Mouse (Mus musculus) cerebellum, adult 2 months (tissue): ENCODE measurements around the gene Bspry. TPM values are rescaled to one million over a fixed set of nuclear protein-coding genes. Genes with fewer than 3 reads are reported as not detected.

ENCODE experiments used
- DNase-seq, 2 experiments: peaks; one replicate each; pipeline ENCODE4 v3.0.0; 2021
- H3K27ac ChIP-seq: fragments of 200-500 bp; 2 replicates; pipeline ENCODE4 v1.5.1; 2012; ENCODE audit warnings: low read length, control low read depth, inconsistent platforms; ENCODE audit not compliant: insufficient read depth
- H3K27me3 ChIP-seq: fragments of 200-500 bp; 2 replicates; pipeline ENCODE4 v1.6.1; 2012; ENCODE audit warnings: inconsistent platforms, mild to moderate bottlenecking, low read length, moderate library complexity; ENCODE audit not compliant: control insufficient read depth, insufficient read depth
- H3K4me1 ChIP-seq: fragments of 200-500 bp; 2 replicates; pipeline ENCODE4 v1.6.1; 2011; ENCODE audit warnings: low read length; ENCODE audit not compliant: control insufficient read depth, insufficient read depth
- H3K4me3 ChIP-seq: fragments of 200-500 bp; replicated peaks from 2 replicates; pipeline ENCODE3; 2011; ENCODE audit warnings: mild to moderate bottlenecking, low read depth, low read length, control low read depth; ENCODE audit not compliant: insufficient read depth
- CTCF ChIP-seq: fragments of 200-500 bp; IDR thresholded peaks from 2 replicates; pipeline ENCODE4 v1.5.1; 2011; ENCODE audit warnings: low read depth, mild to moderate bottlenecking, control low read depth, low read length, moderate library complexity, borderline replicate concordance; ENCODE audit not compliant: insufficient read depth
- POLR2A ChIP-seq: fragments of 200-500 bp; IDR thresholded peaks from 2 replicates; pipeline ENCODE4 v1.6.1; 2011; ENCODE audit warnings: low read length, control low read depth, borderline replicate concordance; ENCODE audit not compliant: insufficient read depth
- WGBS: fragments of 180-500 bp; shearing (Covaris S2); methylation state at CpG from one replicate; pipeline ENCODE4 v1.1.7; 2018; 5-methylcytosine and 5-hydroxymethylcytosine counted together
- polyA plus RNA-seq: library from polyadenylated mRNA; depleted of rRNA; stranded (reverse); fragments of >200 nt; gene quantifications from 2 replicates; pipeline ENCODE4 v1.2.3, GENCODE M21; 2012; rRNA removed

The Bspry gene
- 1.2 and 1.3 TPM in 2 replicates for polyA plus RNA-seq

- peak; percentile 41 to 43 for DNase-seq
- TF ChIP-seq CTCF (no peak), POLR2A (no peak)
- 3% methylated on average over 71 of the region's 71 CpGs for WGBS
- Histone ChIP-seq H3K4me1 (0 out of 2 replicates have a peak, but pooled peaks cover 3% of the 10 kb centered on the region), H3K27ac (no peak within 1 kb of the TSS), H3K27me3 (no peaks in the 10 kb centered on the region), H3K4me3 (peak within 1 kb of the TSS; percentile 63)
Observed at GRCm38 (mm10) chr4:62479937-62480708, at the start of gene Bspry. Gene Bspry, plus strand, starts transcription at chr4:62480053.

GRCm38 (mm10) chr4:62430678-62431077 is 49.2 kb upstream of the Bspry start:
- no peak overlapping the region for H3K27ac ChIP-seq
- H3K4me3 ChIP-seq: no peak overlapping the region
- peaks cover 13% of the 10 kb centered on the region for H3K4me1 ChIP-seq
- DNase-seq: no peak
- TF ChIP-seq CTCF: no peak
- TF ChIP-seq POLR2A: no peak
- no peaks in the 10 kb centered on the region for H3K27me3 ChIP-seq

- DNase-seq: no peak
- Histone ChIP-seq H3K27me3 (no peaks in the 10 kb centered on the region), H3K27ac (no peak overlapping the region), H3K4me3 (no peak overlapping the region), H3K4me1 (peaks cover 13% of the 10 kb centered on the region)
- WGBS: 86% methylated on average over 4 of the region's 4 CpGs
- TF ChIP-seq POLR2A: no peak
- no peak for TF ChIP-seq CTCF
Observed at GRCm38 (mm10) chr4:62431522-62431921, 48.3 kb upstream of the Bspry start.

- Histone ChIP-seq H3K27ac (no peak overlapping the region), H3K4me1 (peaks cover under 1% of the 10 kb centered on the region; the same call in 1 of the 2 replicates), H3K27me3 (no peaks in the 10 kb centered on the region), H3K4me3 (no peak overlapping the region)
- TF ChIP-seq CTCF: no peak
- no peak for TF ChIP-seq POLR2A
- DNase-seq: no peak
- 84% methylated on average over 7 of the region's 7 CpGs for WGBS
Observed at GRCm38 (mm10) chr4:62433939-62434870, 45.6 kb upstream of the Bspry start.

- H3K4me1 ChIP-seq: no peaks in the 10 kb centered on the region; the same call in 1 of the 2 replicates
- DNase-seq: no peak
- WGBS: 79% methylated on average over 6 of the region's 6 CpGs
- no peak within 1 kb of the TSS for H3K4me3 ChIP-seq
- TF ChIP-seq CTCF (no peak), POLR2A (no peak)
- H3K27ac ChIP-seq: no peak within 1 kb of the TSS
- H3K27me3 ChIP-seq: no peaks in the 10 kb centered on the region
Observed at GRCm38 (mm10) chr4:62435081-62435480, 44.8 kb upstream of the Bspry start, which contains the start of gene Rnf183. Gene Rnf183, minus strand, starts transcription at chr4:62435252.

GRCm38 (mm10) chr4:62437256-62437778 is 42.5 kb upstream of the Bspry start:
- Histone ChIP-seq H3K4me3 (no peak overlapping the region), H3K4me1 (peaks cover 8% of the 10 kb centered on the region), H3K27ac (no peak overlapping the region), H3K27me3 (no peaks in the 10 kb centered on the region)
- TF ChIP-seq POLR2A: no peak
- TF ChIP-seq CTCF: no peak
- no peak for DNase-seq
- WGBS: 98% methylated on average over 3 of the region's 3 CpGs

GRCm38 (mm10) chr4:62437871-62438270 is 42.0 kb upstream of the Bspry start:
- H3K4me1 ChIP-seq: peaks cover 8% of the 10 kb centered on the region
- no peak for TF ChIP-seq POLR2A
- TF ChIP-seq CTCF: no peak
- no peak overlapping the region for H3K4me3 ChIP-seq
- no peaks in the 10 kb centered on the region for H3K27me3 ChIP-seq
- WGBS: 80% methylated on average over 7 of the region's 7 CpGs
- no peak overlapping the region for H3K27ac ChIP-seq
- DNase-seq: no peak

- Histone ChIP-seq H3K27ac (no peak overlapping the region; the same call in 1 of the 2 replicates), H3K4me3 (no peak overlapping the region), H3K27me3 (no peaks in the 10 kb centered on the region), H3K4me1 (peaks cover 8% of the 10 kb centered on the region)
- DNase-seq: no peak
- TF ChIP-seq POLR2A (no peak), CTCF (no peak)
- WGBS: 70% methylated on average over 4 of the region's 4 CpGs
Observed at GRCm38 (mm10) chr4:62439793-62440192, 40.1 kb upstream of the Bspry start.
